Mouse (Mus musculus) lung, postnatal 36 days (tissue): ENCODE results near the gene Sec22a.

Experiments used
- DNase-seq: peaks from one replicate; pipeline ENCODE4 v3.0.0; 2022; ENCODE audit warnings: mixed read lengths

Sec22a gene

GRCm38 (mm10) chr16:35309634-35310033, 54.1 kb downstream of the Sec22a start:
- no peak for DNase-seq

DNA sequence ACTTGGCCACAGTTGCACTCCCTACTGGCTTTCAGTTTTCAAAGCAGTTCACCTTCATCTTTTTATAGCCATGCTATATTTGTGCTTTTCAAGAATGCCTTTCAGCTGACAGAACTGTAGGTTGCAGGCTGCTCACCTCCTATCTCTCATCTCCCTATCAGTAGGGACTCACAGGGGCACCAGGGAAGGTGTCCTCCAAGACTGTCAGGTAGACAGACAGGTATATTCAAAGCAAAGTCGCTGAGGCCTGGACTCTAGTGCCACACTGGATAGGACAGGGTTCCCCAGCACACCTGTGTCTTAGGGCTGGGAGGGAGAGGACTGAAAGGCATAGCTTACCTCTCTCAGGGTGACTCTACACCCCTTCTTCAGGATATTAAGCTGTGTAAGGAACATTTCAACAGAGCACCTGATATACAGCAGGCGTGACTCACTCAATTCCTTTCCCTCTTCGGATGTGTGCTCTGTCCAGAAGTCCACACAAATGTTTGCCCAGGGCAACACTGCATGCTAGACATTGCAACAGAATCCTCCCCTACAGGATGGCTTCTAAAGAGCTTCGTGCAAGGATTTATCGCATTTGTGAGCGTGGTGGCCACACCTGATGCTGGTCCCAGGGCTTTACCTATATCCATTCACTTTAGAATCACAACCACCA, 55.1 kb downstream of the Sec22a start:
- peak; percentile 34 for DNase-seq

DNA sequence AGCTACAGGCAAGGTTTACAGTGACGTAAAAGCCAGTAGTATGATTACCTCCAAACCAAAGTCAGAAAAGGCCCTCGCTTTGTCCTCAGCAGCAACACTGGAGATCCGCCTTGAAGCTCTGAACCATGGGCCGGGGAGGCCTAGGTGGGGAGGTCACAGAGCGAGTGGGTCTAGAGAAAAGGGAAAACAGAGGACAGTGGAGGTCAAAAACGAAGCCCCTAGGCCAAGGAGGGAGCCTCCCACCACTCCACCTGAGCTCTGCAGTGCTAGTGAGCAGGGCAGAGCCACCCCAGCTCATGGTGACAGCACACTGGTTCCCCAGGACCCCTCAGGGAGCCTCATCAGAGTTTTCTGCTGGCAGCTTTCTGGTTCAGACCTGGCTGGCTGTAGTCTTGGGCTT, 55.7 kb downstream of the Sec22a start:
- DNase-seq: no peak

DNA sequence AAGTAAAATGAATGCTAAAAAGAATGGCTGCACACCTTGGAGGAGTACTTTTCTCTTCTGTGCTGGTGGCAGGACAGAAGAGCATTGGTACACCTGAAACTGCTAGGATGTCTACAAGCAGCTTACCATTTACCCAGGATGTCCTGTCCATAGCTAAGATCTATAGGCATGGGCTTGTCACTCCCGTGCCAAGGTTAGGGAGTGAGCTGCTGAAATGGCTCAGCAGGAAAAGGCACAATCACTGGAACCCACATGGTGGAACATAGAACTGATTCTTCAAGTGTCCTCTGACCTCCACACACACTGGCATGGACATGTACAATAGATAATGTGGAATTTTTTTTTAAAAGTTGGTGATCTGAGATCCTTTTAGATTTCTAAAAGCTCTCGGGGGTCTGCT, 56.4 kb downstream of the Sec22a start:
- no peak for DNase-seq

DNA sequence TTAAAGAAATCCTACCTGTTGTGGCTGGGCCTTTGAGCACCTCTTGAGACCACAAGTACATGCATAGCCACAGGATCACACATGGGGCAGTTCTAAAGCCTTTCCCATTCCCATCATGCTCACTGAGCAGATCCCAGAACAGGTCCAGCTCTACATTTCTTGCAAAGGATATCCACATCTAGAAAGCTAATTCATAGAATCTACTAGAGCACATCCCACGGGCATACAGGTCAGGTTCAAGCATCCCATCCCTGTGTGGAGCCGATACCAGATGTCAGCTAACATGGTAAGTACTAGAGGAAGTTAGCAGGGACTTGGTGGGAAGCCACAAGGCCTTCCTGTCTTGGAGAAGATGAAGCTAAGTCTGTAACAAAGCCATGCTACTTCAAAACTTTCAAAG, 57.1 kb downstream of the Sec22a start:
- DNase-seq: no peak

- DNase-seq: no peak
Measured at GRCm38 (mm10) chr16:35305226-35305625, 58.5 kb downstream of the Sec22a start.

- DNase-seq: no peak
Measured at GRCm38 (mm10) chr16:35304416-35304815, 59.3 kb downstream of the Sec22a start.

GRCm38 (mm10) chr16:35303721-35304120, 60.0 kb downstream of the Sec22a start:
- DNase-seq: no peak

- no peak for DNase-seq
Measured at GRCm38 (mm10) chr16:35302441-35303280, 61.1 kb downstream of the Sec22a start.

- no peak for DNase-seq
Measured at GRCm38 (mm10) chr16:35300156-35300555, 63.6 kb downstream of the Sec22a start.

DNA sequence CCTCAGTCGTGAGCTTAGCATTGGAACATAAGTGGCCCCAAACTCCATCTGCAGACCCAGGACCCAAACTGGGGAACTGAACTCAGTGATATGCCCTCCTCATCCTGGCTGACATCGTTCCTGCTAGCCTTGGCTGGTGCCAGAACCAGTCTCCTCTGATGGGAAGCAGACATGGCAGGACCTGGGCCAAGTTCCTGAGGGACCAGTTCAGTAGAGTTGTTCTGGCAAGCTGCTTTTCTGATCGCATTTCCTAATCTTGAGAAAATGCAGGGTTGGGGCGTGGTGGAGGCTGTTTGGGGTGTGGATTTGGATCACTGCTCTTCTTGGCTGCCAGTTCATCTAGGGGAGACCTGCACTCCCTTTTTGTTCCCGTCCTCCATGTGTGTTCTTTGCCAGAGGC, 65.9 kb downstream of the Sec22a start:
- no peak for DNase-seq

GRCm38 (mm10) chr16:35287244-35287643, 76.5 kb downstream of the Sec22a start:
- no peak for DNase-seq

DNA sequence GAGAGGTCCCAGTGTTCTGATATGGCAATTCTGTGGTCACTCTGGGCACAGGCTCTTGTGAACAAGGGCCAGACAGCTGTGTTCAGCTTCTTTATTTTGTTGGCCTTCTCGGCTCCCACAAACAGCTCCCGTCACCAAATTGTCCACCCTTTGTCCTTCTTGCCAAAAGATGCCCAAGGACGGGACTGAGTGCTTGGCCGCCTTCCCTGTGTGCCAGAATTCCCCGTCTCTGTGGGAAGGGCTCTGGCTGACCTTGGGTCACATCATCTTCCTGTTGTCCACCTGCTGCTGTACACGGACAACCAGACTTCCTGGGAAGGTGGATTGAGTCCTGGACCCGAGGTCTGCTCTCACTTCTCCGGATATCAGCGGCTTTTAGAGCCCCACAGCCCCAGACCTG, 77.9 kb downstream of the Sec22a start:
- no peak for DNase-seq

DNA sequence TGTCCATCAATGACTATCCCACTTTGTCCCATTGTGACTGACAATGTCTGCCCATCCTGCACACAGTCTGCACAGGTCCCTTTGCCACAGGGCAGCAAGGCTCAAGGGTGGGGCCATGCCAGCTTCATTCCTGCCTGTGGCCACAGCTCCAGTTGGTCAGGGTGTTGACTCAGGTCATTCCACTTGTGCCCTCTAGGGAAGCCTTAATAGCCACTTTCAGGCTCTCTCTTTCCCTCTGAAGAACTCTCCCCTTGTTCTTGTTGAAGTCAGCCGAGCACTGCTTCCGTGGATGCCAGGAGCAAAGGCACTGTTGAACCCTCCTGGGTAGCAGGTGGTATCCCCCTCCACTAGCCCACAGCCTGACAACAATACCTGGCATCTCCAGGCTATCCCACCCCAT, 81.3 kb downstream of the Sec22a start:
- peak; percentile 73 for DNase-seq

DNA sequence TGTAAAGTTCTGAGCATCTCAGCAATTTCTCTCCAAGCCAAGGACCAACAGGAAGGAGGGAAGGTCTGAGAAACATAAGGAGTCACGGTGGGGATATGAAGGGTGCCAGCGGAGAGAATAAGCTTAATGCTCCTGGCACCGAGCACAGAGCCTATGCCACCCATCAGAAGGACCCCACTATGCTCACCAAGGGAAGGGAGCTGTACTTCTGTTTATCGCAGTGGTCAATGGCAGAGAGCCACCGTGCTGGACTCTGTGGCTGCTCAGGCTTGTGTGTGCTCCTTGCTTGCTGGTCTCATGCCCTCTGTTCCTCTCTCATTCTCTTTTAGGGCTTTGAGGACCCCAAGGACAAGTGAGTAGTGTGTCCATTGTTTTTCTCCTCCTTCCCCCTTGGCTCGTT, 85.6 kb downstream of the Sec22a start:
- no peak for DNase-seq

- DNase-seq: no peak
Measured at GRCm38 (mm10) chr16:35272417-35272816, 91.3 kb downstream of the Sec22a start.

GRCm38 (mm10) chr16:35271572-35271971, 92.1 kb downstream of the Sec22a start:
- no peak for DNase-seq

GRCm38 (mm10) chr16:35270945-35271344, 92.8 kb downstream of the Sec22a start:
- no peak for DNase-seq

DNA sequence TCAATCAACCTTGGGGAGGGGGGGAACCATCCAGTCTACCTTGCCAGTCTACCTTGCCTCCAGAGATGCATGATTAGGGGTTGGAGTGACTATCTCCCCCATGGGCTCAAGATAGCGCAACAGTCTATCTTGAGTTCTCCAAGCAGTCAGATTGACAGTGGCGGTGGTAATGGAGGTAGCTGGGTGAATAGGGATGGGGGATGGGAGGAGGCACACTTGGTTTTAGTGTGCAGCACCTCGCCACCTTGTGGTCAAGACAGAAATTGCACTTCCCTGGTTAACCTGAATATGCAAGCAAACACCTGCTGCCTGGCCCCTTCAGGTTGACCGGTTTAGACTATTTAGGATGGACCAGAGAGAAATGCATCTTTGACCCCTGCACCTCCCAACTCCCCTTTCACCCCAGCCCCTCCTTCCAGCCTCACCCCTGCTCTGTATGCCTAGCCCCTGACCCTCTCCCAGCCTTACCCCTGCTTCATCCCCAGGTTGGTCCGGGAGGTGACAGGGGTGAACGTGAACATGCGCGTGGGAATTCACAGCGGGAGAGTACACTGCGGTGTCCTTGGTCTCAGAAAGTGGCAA, 93.3 kb downstream of the Sec22a start:
- DNase-seq: peak; percentile 93
